In the genomic region with DNA sequence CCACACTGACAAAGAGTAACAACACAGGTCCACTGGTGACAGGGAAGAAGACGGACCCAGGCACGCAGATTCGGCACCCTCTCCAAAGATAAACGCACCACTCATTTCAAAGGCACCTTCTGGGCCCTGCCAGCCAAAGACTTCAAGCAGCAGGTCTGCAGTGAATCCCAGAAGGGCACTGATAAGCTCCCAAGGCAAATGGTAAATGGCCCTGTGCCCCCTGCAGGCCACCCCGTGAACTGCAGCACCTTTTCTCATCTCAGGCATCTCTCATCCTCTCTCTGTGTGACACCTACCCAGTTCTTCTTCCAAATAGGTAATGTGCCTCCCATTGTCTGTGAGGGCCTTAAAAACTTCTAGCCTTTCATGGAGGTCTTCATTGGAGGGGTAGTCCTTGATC, we compare ENCODE assay signal across 10 mouse cellular contexts. TPM values are rescaled to one million over a fixed set of nuclear protein-coding genes. Genes with fewer than 3 reads are reported as not detected.
A peak's percentile ranks its signal among the peaks of the same experiment; 100 is the strongest.
DNase-seq lines count a peak whose midpoint lies in the region; ATAC-seq and TF ChIP-seq lines count a peak whose summit lies in the region.
"Had no signal": no experiment of that assay in that cellular context is flagged by ENCODE, and none has a peak within 500 bp of the region (broad histone marks: within the 10 kb centered on the region; RNA-seq: fewer than 3 reads in every experiment).

No protein-coding gene starts in this region.

- H3K27me3 ChIP-seq in intestine, postnatal 0 days (replicated peaks; ENCODE audit: control insufficient read depth, insufficient read depth, low read length) = no peaks in the 10 kb centered on the region
- H3K27me3 ChIP-seq in intestine, embryonic 16.5 days (replicated peaks; ENCODE audit: control insufficient read depth, insufficient read depth, low read length) = no peaks in the 10 kb centered on the region
- no peaks in the 10 kb centered on the region for H3K27me3 ChIP-seq in MEL (ENCODE audit: control insufficient read depth in 1 of 2, insufficient read depth in 2 of 2, low read length in 2 of 2)
- no peaks in the 10 kb centered on the region for H3K27me3 ChIP-seq in stomach, postnatal 0 days (ENCODE audit: control insufficient read depth, insufficient read depth, low read length)
- H3K27me3 ChIP-seq: embryonic facial prominence, embryonic 15.5 days had no signal

- no peak for TF ChIP-seq POLR2A in MEL (IDR thresholded peaks at IDR 0.05; ENCODE audit: control insufficient read depth in 1 of 2, insufficient read depth in 1 of 2, low read depth in 1 of 2, low read length in 2 of 2, poor library complexity in 1 of 2)

- no peak overlapping the region for H3K4me2 ChIP-seq in intestine, postnatal 0 days (replicated peaks; ENCODE audit: low read depth)
- no peak overlapping the region for H3K4me2 ChIP-seq in intestine, embryonic 16.5 days (ENCODE audit: low read depth, low read length)
- H3K4me2 ChIP-seq in stomach, postnatal 0 days (replicated peaks; ENCODE audit: low read depth) = no peak overlapping the region
- H3K4me2 ChIP-seq: embryonic facial prominence, embryonic 15.5 days had no signal

- peak; percentile 86 for DNase-seq in MEL (ENCODE audit: low read depth, low spot score)
- DNase-seq in cerebellum, adult 18-20 months = peak; percentile 82 to 90
- peak; percentile 61 for DNase-seq in gastrocnemius, postnatal 14 days
- DNase-seq in layer of hippocampus, postnatal 25 days (ENCODE audit: extremely low spot score in 1 of 2, low spot score in 1 of 2) = peak; percentile 70 to 86
- peak; percentile 80 for DNase-seq in stomach, postnatal 0 days (ENCODE audit: low spot score)

- TF ChIP-seq CTCF in intestine, postnatal 0 days (IDR thresholded peaks at IDR 0.05; ENCODE audit: low read depth) = peak; percentile 94
- peak; percentile 89 to 97 (median 89) for TF ChIP-seq CTCF in MEL (IDR thresholded peaks at IDR 0.05 in 2 of 3, conservative IDR thresholded peaks at IDR 0.05 in 1 of 3; ENCODE audit: control insufficient read depth in 1 of 3, insufficient read depth in 1 of 3, low read depth in 2 of 3, low read length in 3 of 3, poor library complexity in 1 of 3, severe bottlenecking in 1 of 3)
- peak; percentile 94 for TF ChIP-seq CTCF in stomach, postnatal 0 days (IDR thresholded peaks at IDR 0.05; ENCODE audit: low read depth)

- intact Hi-C loops in gastrocnemius, postnatal 14 days (cut with DNase I; ENCODE audit: low total_unique reads) = loop anchor here (5.0 kb wide), 1 partner anchor 34 kb away; no protein-coding TSS in a partner anchor

- ATAC-seq in intestine, postnatal 0 days = no peak
- no peak for ATAC-seq in intestine, embryonic 16.5 days
- ATAC-seq in megakaryocyte progenitor cell, adult 5-6 weeks (replicated peaks; ENCODE audit: poor library complexity) = peak; percentile 81
- ATAC-seq in stomach, postnatal 0 days (ENCODE audit: low FRiP score, low TSS enrichment) = no peak

- 44% methylated on average over 5 of the region's 5 CpGs for WGBS in intestine, postnatal 0 days
- 44% methylated on average over 5 of the region's 5 CpGs for WGBS in intestine, embryonic 16.5 days
- WGBS in stomach, postnatal 0 days = 36% methylated on average over 5 of the region's 5 CpGs

- peak; percentile 68 for TF ChIP-seq RAD21 in MEL (IDR thresholded peaks at IDR 0.05; ENCODE audit: low read depth, low read length)

- no peak overlapping the region for H3K9ac ChIP-seq in intestine, postnatal 0 days (ENCODE audit: low read depth, low read length)
- no peak overlapping the region for H3K9ac ChIP-seq in intestine, embryonic 16.5 days (ENCODE audit: low read depth, low read length)
- no peak overlapping the region for H3K9ac ChIP-seq in MEL (ENCODE audit: control insufficient read depth, low read depth, low read length, poor library complexity, severe bottlenecking)
- no peak overlapping the region for H3K9ac ChIP-seq in stomach, postnatal 0 days (ENCODE audit: low read length)
- H3K9ac ChIP-seq: embryonic facial prominence, embryonic 15.5 days had no signal

- H3K4me3 ChIP-seq in intestine, postnatal 0 days (ENCODE audit: low read depth, low read length) = no peak overlapping the region
- H3K4me3 ChIP-seq in intestine, embryonic 16.5 days (ENCODE audit: low read length) = no peak overlapping the region
- no peak overlapping the region for H3K4me3 ChIP-seq in MEL (ENCODE audit: control insufficient read depth in 1 of 2, insufficient read depth in 1 of 2, low read depth in 2 of 2, low read length in 2 of 2)
- no peak overlapping the region for H3K4me3 ChIP-seq in stomach, postnatal 0 days (ENCODE audit: low read depth, low read length)
- H3K4me3 ChIP-seq: embryonic facial prominence, embryonic 15.5 days had no signal

- peaks cover 66% of the 10 kb centered on the region for H3K36me3 ChIP-seq in intestine, postnatal 0 days (ENCODE audit: control insufficient read depth, insufficient read depth)
- H3K36me3 ChIP-seq in intestine, embryonic 16.5 days (ENCODE audit: control insufficient read depth, insufficient read depth, low read length) = peaks cover 4% of the 10 kb centered on the region; the same call in 1 of the 2 replicates
- peaks cover 3 to 12% of the 10 kb centered on the region in 2 experiments; a peak in 3 of 4 replicates for H3K36me3 ChIP-seq in MEL (ENCODE audit: control insufficient read depth in 1 of 2, insufficient read depth in 2 of 2, low read length in 2 of 2)
- H3K36me3 ChIP-seq in stomach, postnatal 0 days (ENCODE audit: control insufficient read depth, insufficient read depth, low read length) = peaks cover 17% of the 10 kb centered on the region; the same call in 1 of the 2 replicates

- H3K79me2 ChIP-seq in MEL (ENCODE audit: control insufficient read depth, insufficient read depth, low read length, poor library complexity) = peaks cover 8% of the 10 kb centered on the region

- H3K9me3 ChIP-seq in intestine, postnatal 0 days (ENCODE audit: control insufficient read depth) = no peaks in the 10 kb centered on the region
- no peaks in the 10 kb centered on the region for H3K9me3 ChIP-seq in intestine, embryonic 16.5 days (ENCODE audit: control insufficient read depth, low read length)
- H3K9me3 ChIP-seq in MEL (replicated peaks; ENCODE audit: insufficient read depth, low read length) = no peaks in the 10 kb centered on the region
- no peaks in the 10 kb centered on the region for H3K9me3 ChIP-seq in stomach, postnatal 0 days (ENCODE audit: control insufficient read depth, low read length)
- H3K9me3 ChIP-seq: embryonic facial prominence, embryonic 15.5 days had no signal

- no peaks in the 10 kb centered on the region for H3K4me1 ChIP-seq in intestine, postnatal 0 days (replicated peaks; ENCODE audit: control insufficient read depth, insufficient read depth, low read length)
- peaks cover 12% of the 10 kb centered on the region; the same call in 1 of the 2 replicates for H3K4me1 ChIP-seq in intestine, embryonic 16.5 days (ENCODE audit: control insufficient read depth, insufficient read depth, low read length)
- H3K4me1 ChIP-seq in MEL (ENCODE audit: control insufficient read depth in 1 of 2, insufficient read depth in 2 of 2, low read length in 2 of 2) = peaks cover 9 to 17% of the 10 kb centered on the region in 2 experiments
- peaks cover 3% of the 10 kb centered on the region; the same call in 1 of the 2 replicates for H3K4me1 ChIP-seq in stomach, postnatal 0 days (replicated peaks; ENCODE audit: control insufficient read depth, insufficient read depth)

- TF ChIP-seq EP300 in MEL (IDR thresholded peaks at IDR 0.05; ENCODE audit: low read depth in 1 of 2, low read length in 2 of 2) = peak in 1 of 2 experiments; percentile 22; a peak in 1 of 4 replicates
- TF ChIP-seq EP300 in stomach, postnatal 0 days (optimal IDR thresholded peaks at IDR 0.05) = no peak

- no peak overlapping the region for H3K27ac ChIP-seq in intestine, postnatal 0 days (ENCODE audit: low read depth, low read length)
- no peak overlapping the region for H3K27ac ChIP-seq in intestine, embryonic 16.5 days (ENCODE audit: low read length)
- no peak overlapping the region for H3K27ac ChIP-seq in MEL (ENCODE audit: control insufficient read depth, low read depth, low read length)
- H3K27ac ChIP-seq in stomach, postnatal 0 days (replicated peaks) = no peak overlapping the region
- H3K27ac ChIP-seq: embryonic facial prominence, embryonic 15.5 days; macrophage had no signal

RNA-seq across cellular contexts. Expression of gene Tsc2, which starts 3.8 kb away (rescaled TPM):
- 24.7 and 25.8 TPM in 2 replicates for polyA plus RNA-seq in intestine, postnatal 0 days (2015; fragmentation: Nextera tagmentation; extraction: Ambion mirVana)
- polyA plus RNA-seq in intestine, embryonic 16.5 days (2015; fragmentation: Nextera tagmentation; extraction: Ambion mirVana) = 38.5 and 41.8 TPM in 2 replicates
- total RNA-seq in MEL (2012; rRNA removed) = 44.0 and 48.8 TPM in 2 replicates
- polyA plus RNA-seq in MEL (2012; ENCODE audit: insufficient read depth in 1 of 2, insufficient read length in 2 of 2, low read depth in 1 of 2, low replicate concordance in 2 of 2, missing spikeins in 1 of 2) = 10 to 100 TPM in 1 of 2 experiments, not detected in 1; 99.2 TPM
- 10 to 100 TPM; 50.6 to 53.0 TPM for total RNA-seq in gastrocnemius, postnatal 14 days (2021)
- 100 to 1,000 TPM; 150 to 186 TPM for total RNA-seq in layer of hippocampus, postnatal 25 days (2021)
- total RNA-seq in megakaryocyte progenitor cell, adult 5-6 weeks (2015) = 64.3 and 66.9 TPM in 2 replicates
- total RNA-seq in megakaryocyte progenitor cell, adult 5-6 weeks (2017) = 52.1 and 54.1 TPM in 2 replicates
- 36.2 and 37.0 TPM in 2 replicates for polyA plus RNA-seq in stomach, postnatal 0 days (2015; fragmentation: Nextera tagmentation; extraction: Ambion mirVana)

RNA-seq across cellular contexts. Expression of gene Nthl1, which starts 3.8 kb away (rescaled TPM):
- polyA plus RNA-seq in intestine, postnatal 0 days (2015; fragmentation: Nextera tagmentation; extraction: Ambion mirVana) = 5.0 and 5.5 TPM in 2 replicates
- polyA plus RNA-seq in intestine, embryonic 16.5 days (2015; fragmentation: Nextera tagmentation; extraction: Ambion mirVana) = 17.2 and 18.1 TPM in 2 replicates
- 26.1 and 31.4 TPM in 2 replicates for total RNA-seq in MEL (2012; rRNA removed)
- 100 to 1,000 TPM in 1 of 2 experiments, 10 to 100 TPM in 1; 32.0 to 262 TPM for polyA plus RNA-seq in MEL (2012; ENCODE audit: insufficient read depth in 1 of 2, insufficient read length in 2 of 2, low read depth in 1 of 2, low replicate concordance in 2 of 2, missing spikeins in 1 of 2)
- 1 to 10 TPM; 2.2 to 3.6 TPM for total RNA-seq in gastrocnemius, postnatal 14 days (2021)
- total RNA-seq in layer of hippocampus, postnatal 25 days (2021) = 1 to 10 TPM; 3.3 to 4.7 TPM
- total RNA-seq in megakaryocyte progenitor cell, adult 5-6 weeks (2015) = 5.7 and 6.7 TPM in 2 replicates
- total RNA-seq in megakaryocyte progenitor cell, adult 5-6 weeks (2017) = 12.0 and 13.6 TPM in 2 replicates
- 8.0 and 8.4 TPM in 2 replicates for polyA plus RNA-seq in stomach, postnatal 0 days (2015; fragmentation: Nextera tagmentation; extraction: Ambion mirVana)

RNA-seq across cellular contexts. Expression of gene Slc9a3r2, which starts 21.5 kb away (rescaled TPM):
- 26.5 and 30.1 TPM in 2 replicates for polyA plus RNA-seq in intestine, postnatal 0 days (2015; fragmentation: Nextera tagmentation; extraction: Ambion mirVana)
- polyA plus RNA-seq in intestine, embryonic 16.5 days (2015; fragmentation: Nextera tagmentation; extraction: Ambion mirVana) = 37.5 and 38.6 TPM in 2 replicates
- 0.75 and 0.96 TPM in 2 replicates for total RNA-seq in MEL (2012; rRNA removed)
- polyA plus RNA-seq in MEL (2012; ENCODE audit: insufficient read depth in 1 of 2, insufficient read length in 2 of 2, low read depth in 1 of 2, low replicate concordance in 2 of 2, missing spikeins in 1 of 2) = 1 to 10 TPM in 1 of 2 experiments, not detected in 1; 3.5 TPM
- 10 to 100 TPM; 36.2 to 46.3 TPM for total RNA-seq in gastrocnemius, postnatal 14 days (2021)
- 10 to 100 TPM; 45.1 to 50.0 TPM for total RNA-seq in layer of hippocampus, postnatal 25 days (2021)
- 1.2 and 2.6 TPM in 2 replicates for total RNA-seq in megakaryocyte progenitor cell, adult 5-6 weeks (2015)
- total RNA-seq in megakaryocyte progenitor cell, adult 5-6 weeks (2017) = 1.4 and 1.6 TPM in 2 replicates
- polyA plus RNA-seq in stomach, postnatal 0 days (2015; fragmentation: Nextera tagmentation; extraction: Ambion mirVana) = 37.9 and 38.0 TPM in 2 replicates
- polyA plus RNA-seq: macrophage had no signal

RNA-seq across cellular contexts. Expression of gene Npw, which starts 29.6 kb away (rescaled TPM):
- polyA plus RNA-seq in intestine, postnatal 0 days (2015; fragmentation: Nextera tagmentation; extraction: Ambion mirVana) = 0.20 TPM in 1 of 2 replicates, not detected in the other
- 0.29 TPM in 1 of 2 replicates, not detected in the other for polyA plus RNA-seq in intestine, embryonic 16.5 days (2015; fragmentation: Nextera tagmentation; extraction: Ambion mirVana)
- total RNA-seq in MEL (2012; rRNA removed) = not detected in 2 replicates
- polyA plus RNA-seq in MEL (2012; ENCODE audit: insufficient read depth in 1 of 2, insufficient read length in 2 of 2, low read depth in 1 of 2, low replicate concordance in 2 of 2, missing spikeins in 1 of 2) = not detected
- total RNA-seq in gastrocnemius, postnatal 14 days (2021) = not detected
- total RNA-seq in layer of hippocampus, postnatal 25 days (2021) = 1 to 10 TPM; 2.1 to 2.9 TPM
- total RNA-seq in megakaryocyte progenitor cell, adult 5-6 weeks (2015) = not detected in 2 replicates
- not detected in 2 replicates for total RNA-seq in megakaryocyte progenitor cell, adult 5-6 weeks (2017)
- 1.2 and 1.8 TPM in 2 replicates for polyA plus RNA-seq in stomach, postnatal 0 days (2015; fragmentation: Nextera tagmentation; extraction: Ambion mirVana)
- polyA plus RNA-seq: macrophage had no signal

RNA-seq across cellular contexts. Expression of gene Zfp598, which starts 40.8 kb away (rescaled TPM):
- 13.4 and 13.5 TPM in 2 replicates for polyA plus RNA-seq in intestine, postnatal 0 days (2015; fragmentation: Nextera tagmentation; extraction: Ambion mirVana)
- 11.0 and 15.4 TPM in 2 replicates for polyA plus RNA-seq in intestine, embryonic 16.5 days (2015; fragmentation: Nextera tagmentation; extraction: Ambion mirVana)
- 21.9 and 22.2 TPM in 2 replicates for total RNA-seq in MEL (2012; rRNA removed)
- 10 to 100 TPM; 59.0 to 80.4 TPM for polyA plus RNA-seq in MEL (2012; ENCODE audit: insufficient read depth in 1 of 2, insufficient read length in 2 of 2, low read depth in 1 of 2, low replicate concordance in 2 of 2, missing spikeins in 1 of 2)
- total RNA-seq in gastrocnemius, postnatal 14 days (2021) = 10 to 100 TPM; 13.9 to 16.3 TPM
- 10 to 100 TPM; 36.9 to 40.0 TPM for total RNA-seq in layer of hippocampus, postnatal 25 days (2021)
- total RNA-seq in megakaryocyte progenitor cell, adult 5-6 weeks (2015) = 25.0 and 29.1 TPM in 2 replicates
- 21.3 and 22.6 TPM in 2 replicates for total RNA-seq in megakaryocyte progenitor cell, adult 5-6 weeks (2017)
- polyA plus RNA-seq in stomach, postnatal 0 days (2015; fragmentation: Nextera tagmentation; extraction: Ambion mirVana) = 9.7 and 12.4 TPM in 2 replicates

Comparison
In these comparisons a context has a peak if more than half of its experiments do, and no peak if none do; other contexts are left out.
1. RNA of gene Slc9a3r2, which starts 21.5 kb away (total RNA-seq): 45.1 to 50.0 TPM in layer of hippocampus, postnatal 25 days and 36.2 to 46.3 TPM in gastrocnemius, postnatal 14 days; 1.2 to 2.6 TPM in megakaryocyte progenitor cell, adult 5-6 weeks and 0.75 to 0.96 TPM in MEL; every median in the first group is over 10 times any median in the second.
2. Peak in every context shown above with its lines, with median percentiles within 50 percentile points of each other: CTCF ChIP-seq and DNase-seq.